Mouse (Mus musculus) ES-E14 (cell line): Measurements from ENCODE around the gene Cdkn2aip.

Source experiments
- CHD2 ChIP-seq: IDR thresholded peaks from 2 replicates; pipeline ENCODE4 v1.6.1; 2014; ENCODE audit warnings: mild to moderate bottlenecking, low read depth, low read length, inconsistent platforms
- HCFC1 ChIP-seq: IDR thresholded peaks from 2 replicates; pipeline ENCODE4 v1.6.1; 2012; ENCODE audit warnings: low read length, inconsistent platforms, borderline replicate concordance; ENCODE audit not compliant: insufficient read depth
- MAFK ChIP-seq: IDR thresholded peaks from 2 replicates; pipeline ENCODE4 v1.6.1; 2014; ENCODE audit warnings: mild to moderate bottlenecking, low read depth, low read length, inconsistent platforms; ENCODE audit not compliant: insufficient read depth
- ZC3H11A ChIP-seq: IDR thresholded peaks from 2 replicates; pipeline ENCODE4 v1.6.1; 2012; ENCODE audit warnings: low read depth, mild to moderate bottlenecking, inconsistent platforms, low read length, borderline replicate concordance
- ZNF384 ChIP-seq: IDR thresholded peaks from 2 replicates; pipeline ENCODE4 v1.6.1; 2012; ENCODE audit warnings: low read depth, low read length, inconsistent platforms

GRCm38 (mm10) chr8:47702333-47702732 lies 11.4 kb downstream of the Cdkn2aip start:
- TF ChIP-seq HCFC1 (no peak), MAFK (no peak), ZC3H11A (no peak), ZNF384 (no peak), CHD2 (no peak)
